Mouse (Mus musculus) adrenal gland, adult (tissue): ENCODE data around the gene Nudcd2.
"Not testable (repeated sequence)": the region's sequence is repeated elsewhere in the genome, so short reads cannot be mapped to it uniquely, and the experiment has no call there.

ENCODE experiments used
- DNase-seq, 2 experiments: peaks; one replicate each; pipeline ENCODE4 v3.0.0; 2022 to 2023; ENCODE audit warnings: low spot score in 1 of 2; ENCODE audit not compliant: inconsistent age in 2 of 2

Gene Nudcd2

DNA sequence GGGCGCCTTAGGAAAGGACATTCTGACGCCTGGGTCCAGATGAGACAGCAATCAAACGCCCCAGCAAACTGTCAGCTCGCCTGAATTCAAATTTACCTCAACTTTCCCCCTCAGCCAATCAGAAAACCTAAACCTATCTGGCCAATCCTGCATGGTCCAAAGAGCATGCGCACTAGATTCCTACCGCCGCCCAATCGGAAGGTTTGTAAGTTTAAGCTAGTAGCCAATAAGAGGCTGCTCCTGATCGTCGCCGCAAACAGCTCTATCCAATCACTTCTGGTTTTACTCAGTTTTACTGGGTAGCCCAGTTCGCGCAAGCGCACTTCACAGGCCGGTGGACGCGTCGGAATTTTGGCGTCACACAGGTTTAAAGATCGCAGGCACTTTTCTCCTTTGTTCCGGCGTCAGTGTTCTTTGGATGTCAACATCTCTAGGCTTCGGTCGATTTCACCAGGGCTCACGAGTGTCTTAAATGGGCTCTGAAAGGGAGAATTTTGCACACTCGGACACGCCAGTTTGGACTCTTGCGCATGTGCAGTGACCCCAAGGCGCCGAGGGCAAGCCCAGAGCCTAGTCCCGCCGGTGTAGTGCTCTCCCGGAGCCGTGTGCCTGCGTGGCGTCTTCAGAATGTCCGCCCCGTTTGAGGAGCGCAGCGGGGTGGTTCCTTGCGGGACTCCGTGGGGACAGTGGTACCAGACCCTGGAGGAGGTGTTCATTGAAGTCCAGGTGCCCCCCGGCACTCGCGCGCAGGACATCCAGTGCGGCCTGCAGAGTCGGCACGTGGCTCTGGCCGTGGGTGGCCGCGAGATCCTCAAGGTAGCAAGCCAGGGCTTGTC, at the start of gene Nudcd2, which contains the start of gene Hmmr:
Gene Nudcd2 (plus strand): TSS at position 329 of the 836 bp plus-strand sequence.
Gene Hmmr (minus strand): TSS at position 84 of the 836 bp plus-strand sequence.
- peak; percentile 95 to 97 for DNase-seq

DNA sequence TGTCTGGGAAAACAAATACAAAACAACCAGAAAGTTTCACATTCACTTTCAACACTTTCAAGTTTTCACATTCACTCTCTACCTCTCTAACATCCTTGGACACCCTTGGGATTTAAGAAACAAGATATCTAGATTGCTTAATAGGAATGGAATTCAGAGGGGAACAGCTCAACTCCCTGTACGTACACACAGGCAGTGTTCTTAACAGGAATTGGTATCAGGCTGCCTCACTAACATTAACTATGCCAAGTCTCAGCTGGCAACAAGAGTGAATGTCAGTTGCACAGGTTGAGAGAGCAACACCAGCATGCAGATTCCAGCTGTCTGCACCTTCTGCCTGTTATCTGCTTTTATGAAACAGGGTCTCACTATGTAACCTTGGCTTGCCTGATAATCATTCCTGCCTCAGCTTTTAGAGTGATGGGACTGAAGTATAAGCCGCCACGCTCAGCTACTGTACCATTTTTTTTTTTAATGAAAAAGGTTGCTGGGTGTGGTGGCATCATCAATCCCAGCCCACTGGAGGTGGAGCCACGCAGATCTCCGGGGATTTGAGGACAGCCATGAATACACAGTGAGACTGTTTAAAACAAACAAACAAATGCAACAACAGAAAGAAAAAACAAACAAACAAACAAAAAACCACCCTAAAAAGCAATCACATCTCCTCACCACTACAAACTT, 42.9 kb upstream of the Nudcd2 start:
- peak in 1 of 2 experiments; percentile 43 for DNase-seq

DNA sequence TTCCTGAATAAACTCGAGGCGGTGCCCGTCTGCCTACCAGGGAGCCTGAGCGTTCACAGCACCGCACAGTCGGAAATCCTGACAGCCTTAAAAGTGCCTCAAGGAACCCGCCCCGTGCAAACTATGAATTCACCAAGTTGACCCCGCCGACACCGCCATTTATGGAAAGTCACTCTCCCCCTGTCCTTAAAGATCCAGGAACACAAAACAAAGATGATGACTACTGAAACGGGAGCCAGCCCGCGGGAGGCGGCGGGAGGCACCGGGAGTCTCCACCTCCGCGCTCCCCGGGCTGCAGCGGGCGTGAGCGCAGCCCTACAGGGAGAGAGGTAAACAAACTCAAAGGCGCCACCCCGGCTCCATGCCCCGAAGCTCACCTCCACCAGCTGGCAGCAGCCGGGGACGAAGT, 41.4 kb upstream of the Nudcd2 start:
- no peak for DNase-seq

DNA sequence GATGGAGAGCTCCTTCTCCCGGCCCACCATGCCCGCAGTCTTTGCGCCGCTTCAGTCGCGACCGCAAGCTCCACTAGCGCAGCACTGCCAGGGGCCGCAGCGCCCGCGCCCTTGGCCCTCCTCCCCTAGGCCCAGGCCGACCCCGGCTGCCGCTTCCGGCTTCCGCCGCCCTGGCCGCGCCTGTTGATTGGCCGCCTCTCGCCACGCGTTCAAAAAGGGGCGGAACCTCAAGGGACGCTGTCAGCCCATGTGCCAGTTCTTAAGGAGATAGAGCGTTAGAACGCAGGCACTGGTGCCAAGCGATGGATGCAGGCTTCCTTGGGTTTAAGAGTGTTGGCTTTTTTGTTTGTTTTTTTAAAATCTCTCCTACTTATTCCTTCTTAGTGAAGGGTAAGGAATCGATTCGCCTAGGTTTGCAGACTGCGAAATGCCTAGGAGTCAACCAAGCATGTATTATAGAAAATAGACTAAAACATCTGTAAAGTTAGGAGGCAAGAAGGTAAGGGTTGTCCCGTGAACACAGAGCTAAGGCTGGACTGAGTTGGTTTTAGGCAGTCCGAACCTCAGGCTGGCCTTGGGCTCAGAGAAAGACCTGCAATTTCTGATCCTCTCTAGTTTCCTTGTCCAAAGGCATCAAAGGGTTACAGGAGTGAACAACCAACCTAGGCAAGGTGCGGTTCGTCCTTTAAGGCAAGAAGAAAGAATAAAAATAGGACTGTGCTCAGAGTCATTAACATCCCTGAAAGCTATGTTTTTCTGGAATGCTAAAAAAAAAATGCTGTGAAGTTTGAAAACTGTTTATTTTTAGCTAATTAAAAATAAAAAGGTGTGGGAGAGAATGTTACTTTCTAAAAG, 40.7 kb upstream of the Nudcd2 start:
- DNase-seq: peak; percentile 96 to 98

DNA sequence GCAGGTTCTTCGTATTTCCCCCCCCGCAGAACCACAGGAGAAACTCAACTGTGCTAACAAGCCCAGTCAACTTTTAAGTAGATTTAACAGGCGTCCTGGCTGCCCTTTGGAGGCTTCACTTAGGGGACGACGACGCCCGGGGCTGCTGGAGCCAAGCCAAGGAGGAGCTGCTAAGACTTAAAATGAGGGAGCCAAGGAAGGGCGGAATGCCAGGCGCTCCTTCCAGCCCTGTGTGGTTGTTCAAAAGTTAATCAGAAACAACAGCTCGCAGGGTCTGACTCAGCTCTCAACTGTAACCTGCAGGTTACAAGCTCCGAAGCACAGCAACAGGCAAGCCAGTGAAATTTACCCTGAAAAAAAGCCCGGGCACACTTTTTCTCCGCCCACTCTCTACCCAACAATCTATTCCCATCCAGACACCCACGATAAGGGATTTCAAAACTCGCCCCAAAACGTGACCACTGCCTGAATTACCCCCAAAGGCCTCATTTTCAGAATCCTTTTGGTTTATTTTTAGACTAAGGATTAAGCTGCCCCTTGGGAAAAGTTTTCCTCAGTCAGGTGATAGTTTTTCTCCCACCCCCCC, 40.0 kb upstream of the Nudcd2 start:
- DNase-seq: peak; percentile 67 to 87

DNA sequence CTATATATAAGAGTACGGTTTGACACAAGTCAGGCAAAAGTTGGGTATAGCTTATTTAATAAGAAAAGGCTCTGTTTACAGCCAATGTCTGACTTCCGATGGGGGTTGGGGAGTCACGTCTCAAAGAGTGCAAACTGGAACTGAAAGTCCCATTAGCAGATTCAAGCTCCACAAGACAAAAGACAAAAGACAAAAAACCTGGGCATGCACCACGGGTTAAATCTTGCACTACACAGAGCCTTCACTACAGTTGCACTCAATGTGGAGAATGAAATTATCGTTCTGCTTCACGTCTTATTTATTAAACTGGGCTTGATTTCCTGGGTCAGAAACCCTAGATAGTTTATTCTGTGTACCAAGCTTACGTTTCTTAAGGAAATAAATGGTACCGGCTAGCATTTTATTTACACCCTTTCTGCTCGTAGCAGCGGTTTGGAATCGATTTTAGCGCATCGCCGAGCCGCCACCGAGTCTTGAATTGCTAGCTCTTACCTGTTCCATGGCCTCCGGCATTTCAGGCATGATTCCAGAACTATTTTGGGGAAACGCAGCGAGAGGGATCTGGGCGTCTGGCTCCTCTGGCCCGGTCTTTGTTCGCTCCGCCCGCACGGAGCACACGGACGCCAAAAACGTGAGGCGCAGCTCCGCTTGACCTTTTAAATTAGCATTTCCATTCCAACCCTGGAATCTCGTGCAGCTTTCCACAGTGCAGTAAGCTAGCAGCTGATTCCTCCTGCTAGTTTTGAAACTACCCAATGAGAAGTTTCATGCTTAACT, 39.0 kb upstream of the Nudcd2 start:
- DNase-seq: peak; percentile 72 to 93

DNA sequence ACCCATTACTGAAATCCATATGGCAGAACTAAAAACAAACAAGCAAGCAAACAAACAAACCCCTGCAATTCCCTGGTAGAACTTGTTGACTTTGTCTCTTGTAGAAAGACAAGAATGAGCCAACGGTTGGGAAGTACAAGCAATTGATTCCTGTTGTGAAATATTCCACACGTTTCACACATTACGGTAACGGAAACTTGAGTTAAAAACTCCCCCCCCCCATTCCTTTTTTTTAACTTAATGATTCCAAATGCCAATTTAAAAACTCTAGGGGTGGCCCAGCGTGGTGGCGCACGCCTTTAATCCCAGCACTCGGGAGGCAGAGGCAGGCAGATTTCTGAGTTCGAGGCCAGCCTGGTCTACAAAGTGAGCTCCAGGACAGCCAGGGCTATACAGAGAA, 38.4 kb upstream of the Nudcd2 start, which contains the start of gene Mat2b:
Gene Mat2b (minus strand): TSS at position 101 of the 400 bp plus-strand sequence.
- DNase-seq: no peak

DNA sequence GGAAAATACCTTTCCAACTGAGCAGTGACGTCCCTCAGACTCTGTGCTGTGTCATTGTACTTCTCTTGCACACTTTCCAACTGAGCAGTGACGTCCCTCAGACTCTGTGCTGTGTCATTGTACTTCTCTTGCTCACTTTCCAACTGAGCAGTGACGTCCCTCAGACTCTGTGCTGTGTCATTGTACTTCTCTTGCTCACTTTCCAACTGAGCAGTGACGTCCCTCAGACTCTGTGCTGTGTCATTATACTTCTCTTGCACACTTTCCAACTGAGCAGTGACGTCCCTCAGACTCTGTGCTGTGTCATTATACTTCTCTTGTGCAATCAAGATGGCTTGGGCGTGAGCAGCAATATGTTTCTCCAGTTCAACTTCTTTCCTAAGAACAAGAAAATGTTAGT, 23.6 kb upstream of the Nudcd2 start:
- not testable (repeated sequence) for DNase-seq

DNA sequence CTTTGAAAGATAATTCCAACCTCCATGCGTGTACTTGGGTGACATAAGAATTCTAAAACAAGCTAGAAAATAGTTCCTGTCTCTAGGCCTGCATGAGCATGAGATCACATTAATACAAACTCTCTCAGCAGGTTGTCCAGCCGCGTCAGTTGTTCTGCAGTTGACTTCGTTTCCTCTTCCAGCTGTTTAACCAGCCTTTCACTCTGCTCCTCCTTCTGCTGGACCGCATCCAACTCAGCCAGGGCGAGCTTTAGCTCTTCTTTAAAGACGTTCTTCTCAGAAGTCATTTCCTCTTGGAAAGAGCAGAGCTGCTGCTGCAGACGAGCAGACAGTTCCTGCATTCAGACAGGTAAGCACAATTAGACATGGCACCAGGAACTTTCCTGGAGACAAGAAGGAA, 19.6 kb upstream of the Nudcd2 start:
- DNase-seq: peak in 1 of 2 experiments; percentile 41

DNA sequence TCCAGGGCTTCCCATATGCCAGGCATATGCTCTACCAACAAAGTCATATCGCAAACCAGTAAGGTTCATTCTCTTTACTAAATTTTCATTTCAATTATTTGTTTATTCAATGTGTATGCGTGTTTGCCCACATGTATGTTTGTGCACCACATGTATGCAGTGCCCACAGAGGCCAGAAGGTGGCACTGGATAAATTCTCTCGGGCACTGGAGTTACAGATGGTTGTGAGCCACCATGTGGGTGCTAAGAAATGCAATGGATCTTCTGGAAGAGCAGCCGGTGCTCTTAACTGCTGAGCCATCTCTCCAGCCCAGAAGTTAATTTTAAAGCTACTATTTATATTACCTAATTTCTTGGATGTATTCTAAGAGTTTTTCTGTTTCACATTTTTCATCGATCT, 17.9 kb upstream of the Nudcd2 start:
- no peak for DNase-seq

DNA sequence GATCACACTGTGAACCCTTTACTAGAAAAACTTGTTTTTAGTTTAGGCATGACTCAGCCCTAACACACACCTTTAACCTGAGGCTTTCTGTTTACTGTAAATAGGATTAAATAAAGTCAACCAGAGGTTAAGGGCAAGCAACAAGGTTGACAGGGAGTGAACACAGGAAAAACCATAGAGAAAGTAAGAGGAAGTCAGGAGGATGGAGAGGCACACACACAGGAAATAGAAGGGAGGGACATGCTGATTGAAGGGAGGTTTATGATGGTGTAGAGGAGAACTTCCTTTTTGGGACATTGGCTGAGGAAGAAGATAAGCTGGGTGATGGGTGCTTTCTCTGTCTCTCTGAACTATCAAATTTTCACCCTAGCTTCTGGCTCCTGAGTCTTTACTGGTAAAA, 15.1 kb upstream of the Nudcd2 start:
- DNase-seq: no peak

DNA sequence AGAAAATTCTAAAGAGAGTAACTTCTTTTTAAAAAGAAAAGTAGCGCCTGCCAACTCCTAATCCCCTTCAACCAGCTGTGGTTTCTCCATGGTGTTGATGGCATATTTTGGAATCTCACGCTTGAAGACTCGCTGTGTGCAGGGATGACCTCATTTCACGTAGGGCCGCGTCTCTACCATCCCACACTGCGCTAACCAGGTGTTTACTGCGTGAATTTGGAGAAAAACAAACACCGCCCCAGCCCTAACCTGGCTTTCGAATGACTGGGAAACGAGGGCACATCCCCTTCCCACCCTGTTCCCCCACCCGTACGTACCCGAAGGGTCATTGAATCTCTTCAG, 499 bp upstream of the Nudcd2 start:
- no peak for DNase-seq

DNA sequence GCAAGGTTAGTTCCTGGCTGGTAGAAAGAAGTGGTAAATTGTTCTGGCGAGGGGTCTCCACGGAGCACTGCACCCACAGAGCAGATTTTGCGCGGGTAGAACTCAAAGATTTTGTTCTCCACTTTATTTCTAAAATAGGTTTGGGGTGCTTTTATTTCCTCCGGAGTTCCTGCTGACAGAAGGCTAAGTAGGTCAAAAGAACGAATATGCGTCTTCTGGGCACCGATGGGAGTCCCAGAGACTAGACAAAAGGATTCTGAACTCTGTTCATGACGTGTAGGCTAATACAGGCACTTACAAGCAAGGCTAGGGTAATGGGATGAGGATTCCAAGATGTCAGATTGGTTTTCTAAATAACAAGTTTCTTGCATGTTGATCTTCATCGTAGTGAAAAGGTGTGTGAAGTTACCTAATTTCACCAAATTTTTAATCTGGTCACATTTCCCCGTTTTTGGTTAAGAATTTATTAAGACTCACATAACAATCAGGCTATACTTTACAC, 835 bp downstream of the Nudcd2 start:
- DNase-seq: no peak

DNA sequence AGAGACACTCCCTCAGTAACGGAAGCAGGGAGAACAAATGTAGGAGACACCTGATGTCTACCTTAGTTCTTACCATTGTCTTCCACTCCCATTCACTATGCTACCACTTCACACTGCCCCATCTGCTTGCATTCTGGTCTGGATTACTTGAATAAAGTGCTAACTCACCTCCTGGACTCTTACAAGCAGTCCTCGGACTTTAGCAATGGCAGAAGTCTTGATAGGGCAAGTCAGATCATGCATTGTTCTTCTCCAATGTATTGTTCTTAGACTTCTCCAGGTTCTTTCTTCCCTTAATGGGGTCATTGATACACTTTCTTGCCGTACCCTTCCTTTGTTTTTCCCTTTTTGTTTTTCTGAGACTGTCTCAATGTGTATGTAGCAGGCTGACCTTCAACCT, 3.9 kb downstream of the Nudcd2 start:
- no peak for DNase-seq

DNA sequence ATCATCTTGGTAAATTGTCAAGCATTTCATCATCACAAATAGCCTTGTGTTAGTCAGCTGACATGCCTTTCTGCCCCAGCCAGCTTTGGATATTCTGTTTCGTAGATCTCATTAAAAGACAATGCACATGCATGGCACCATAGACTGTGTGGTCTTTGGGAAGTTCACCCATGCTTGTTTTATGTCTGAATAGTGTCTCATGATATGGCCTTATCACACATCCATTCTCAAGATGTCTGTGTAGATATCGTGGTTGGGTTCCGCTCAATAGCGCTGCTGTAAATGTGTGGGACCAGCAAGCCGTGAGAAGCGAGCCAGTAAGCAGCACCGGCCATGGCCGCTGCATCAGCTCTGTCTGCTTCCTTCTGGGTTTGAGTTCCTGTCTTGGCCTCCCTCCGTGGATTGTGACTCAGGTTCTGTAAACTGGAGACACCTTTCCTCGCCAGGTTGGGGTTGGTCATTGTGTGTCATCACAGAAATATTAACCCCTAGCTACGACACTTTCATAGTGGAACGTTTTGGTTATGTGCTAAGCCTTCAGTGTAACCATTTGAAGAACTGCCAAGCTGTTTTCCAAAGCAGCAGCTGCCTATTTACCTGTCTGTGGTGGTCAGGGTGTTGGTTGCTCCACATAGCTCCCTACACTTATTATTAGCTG, 8.3 kb downstream of the Nudcd2 start:
- DNase-seq: no peak

DNA sequence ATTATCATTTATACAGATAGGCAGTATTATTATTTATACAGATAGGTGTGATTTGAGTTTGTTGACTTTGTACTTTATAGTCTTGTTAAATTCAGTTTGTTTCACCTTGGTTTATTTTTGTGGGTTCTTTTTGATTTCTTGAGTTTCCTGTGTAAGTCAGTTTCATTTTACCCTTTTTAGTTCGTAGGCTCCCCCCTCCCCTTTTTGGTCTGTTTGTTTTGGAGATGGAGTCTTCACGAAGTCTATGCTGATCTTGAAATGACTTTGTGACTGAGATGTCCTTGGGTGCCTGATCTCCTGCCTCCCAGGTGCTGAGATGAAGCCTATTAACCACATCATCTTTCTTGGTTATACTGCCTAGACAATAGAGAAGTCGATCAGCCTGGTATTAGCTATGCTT, 10.9 kb downstream of the Nudcd2 start:
- DNase-seq: no peak

DNA sequence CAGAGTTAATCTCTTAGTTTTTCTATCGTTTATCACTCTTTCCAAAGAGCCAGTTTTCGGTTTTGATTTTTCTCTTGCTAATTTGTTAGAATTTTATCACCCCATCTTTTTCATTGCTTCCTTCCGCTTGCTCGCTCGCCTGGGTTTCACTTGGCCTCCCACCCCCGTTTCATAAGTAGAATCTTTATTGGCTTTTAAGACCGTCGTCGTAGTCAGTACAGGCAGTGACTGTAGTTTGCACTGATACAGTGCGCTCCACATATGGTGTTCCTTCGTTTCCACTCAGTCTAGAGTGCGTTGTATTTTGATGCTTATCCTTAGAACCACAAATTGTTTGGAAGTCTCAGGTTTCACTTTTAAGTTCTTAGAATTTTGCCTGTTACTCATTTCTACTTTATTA, 12.9 kb downstream of the Nudcd2 start:
- DNase-seq: no peak

DNA sequence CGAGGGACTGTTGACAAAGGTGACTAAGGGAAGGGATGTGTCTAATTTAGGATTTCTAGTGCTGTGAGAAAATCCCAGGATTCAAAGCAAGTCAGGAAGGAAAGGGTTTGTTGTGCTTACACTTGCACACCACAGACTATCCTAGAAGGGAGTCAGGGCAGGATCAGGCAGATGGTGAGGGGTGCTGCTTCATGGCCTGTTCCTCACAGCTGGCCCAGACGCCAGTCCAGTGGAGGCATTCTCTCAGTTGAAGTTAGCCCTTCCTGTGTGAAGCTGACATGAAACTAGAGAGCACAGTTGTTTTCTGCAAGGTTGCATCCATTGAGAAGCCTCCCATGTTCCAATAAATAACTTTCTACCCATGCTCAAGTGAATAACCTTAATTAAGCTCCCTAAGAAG, 14.2 kb downstream of the Nudcd2 start:
- DNase-seq: no peak

DNA sequence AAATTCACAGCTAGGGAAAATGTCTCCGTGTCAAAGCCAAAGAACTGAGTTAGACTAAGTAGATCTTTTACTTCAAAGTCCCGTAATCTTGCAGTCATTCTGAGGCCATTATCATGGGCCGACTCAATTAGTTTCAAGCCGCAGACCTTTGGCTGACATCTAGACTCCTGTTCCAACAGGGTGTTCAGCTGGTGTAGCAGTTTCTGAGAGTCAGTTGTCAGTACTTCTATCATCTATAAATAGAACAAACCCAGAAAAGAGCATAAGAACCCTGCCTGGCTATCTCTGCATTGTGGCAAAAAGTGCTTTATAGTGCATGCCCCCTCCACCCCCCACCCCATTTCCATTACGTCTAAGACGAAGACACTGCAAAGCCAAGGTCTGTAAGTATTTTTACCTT, 20.4 kb downstream of the Nudcd2 start:
- no peak for DNase-seq

DNA sequence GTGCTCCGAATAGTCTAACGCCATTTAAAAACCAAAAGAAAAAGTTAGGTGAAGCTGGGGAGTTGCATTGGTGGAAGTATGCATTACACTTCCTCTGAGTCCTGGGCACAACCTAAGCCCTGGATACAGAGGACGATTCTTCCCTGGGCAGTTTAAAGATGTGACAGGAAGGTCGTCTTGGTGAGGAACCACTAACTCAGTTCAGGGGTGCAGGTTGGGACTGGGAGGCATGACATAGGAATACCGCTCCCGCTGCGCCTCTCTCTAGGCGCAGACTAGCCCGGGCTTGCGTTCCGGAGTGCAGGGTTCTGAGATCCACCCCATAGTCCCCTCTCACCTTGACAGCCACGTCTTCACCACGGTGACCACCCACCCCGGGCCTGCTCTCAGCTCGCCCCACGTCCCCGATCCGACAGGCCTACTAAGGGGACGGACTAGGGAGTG, 21.2 kb downstream of the Nudcd2 start:
- DNase-seq: no peak
